Mouse (Mus musculus): ENCODE measurements around the gene Nr4a3. TPM values are rescaled to one million over a fixed set of nuclear protein-coding genes. Genes with fewer than 3 reads are reported as not detected.
A peak's percentile ranks its signal among the peaks of the same experiment; 100 is the strongest.

Nr4a3 gene
- 0.02 TPM in 1 of 2 replicates, not detected in the other for polyA plus RNA-seq (2016; fragmentation: Nextera tagmentation; extraction: Ambion mirVana)

DNA sequence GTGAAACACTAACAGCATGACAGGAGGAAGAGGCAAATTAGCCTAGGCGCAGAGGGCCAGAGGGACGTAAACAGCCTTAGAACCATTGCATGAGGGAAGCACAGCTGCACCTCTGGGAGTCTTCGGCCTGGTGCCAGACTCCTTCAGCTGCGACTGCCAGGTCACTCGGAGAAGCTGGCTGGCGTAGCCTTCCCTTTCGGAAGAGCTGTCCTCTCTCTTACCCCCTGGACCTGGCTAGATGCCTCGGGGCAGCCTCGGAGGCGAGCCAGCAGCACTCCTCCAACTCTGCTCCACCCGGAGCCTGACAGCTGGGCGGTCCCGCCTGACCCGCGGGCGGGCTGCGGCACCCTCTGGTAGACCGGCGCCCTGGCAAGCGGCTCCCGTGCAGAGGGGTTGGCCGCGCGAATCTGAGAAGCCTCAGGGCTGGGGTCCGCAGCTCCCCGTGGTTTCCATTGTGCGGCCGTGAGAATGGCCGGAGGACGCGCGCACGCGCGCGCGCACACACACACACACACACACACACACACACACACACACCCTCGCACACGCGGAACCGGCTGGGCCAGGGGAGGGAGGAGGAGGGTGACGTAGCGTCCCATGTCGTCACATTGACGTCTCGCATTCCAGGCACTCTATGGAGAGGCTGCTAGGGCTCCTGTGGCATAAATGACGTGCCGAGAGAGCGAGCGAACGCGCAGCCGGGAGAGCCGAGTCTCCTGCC, at the start of gene Nr4a3:
TSS of gene Nr4a3 (plus strand) at position 663 of the 721 bp plus-strand sequence.
- Histone ChIP-seq H3K4me1 (peaks cover 48% of the 10 kb centered on the region), H3K27ac (no peak within 1 kb of the TSS), H3K9ac (peak within 1 kb of the TSS; percentile 79), H3K9me3 (replicated peaks) (no peaks in the 10 kb centered on the region), H3K27me3 (replicated peaks) (peaks cover 73% of the 10 kb centered on the region), H3K36me3 (no peaks in the 10 kb centered on the region), H3K4me3 (peak within 1 kb of the TSS; percentile 67), H3K4me2 (peak within 1 kb of the TSS; percentile 98)
- WGBS (ENCODE audit: insufficient replicate concordance) = under 1% methylated on average over 35 of the region's 54 CpGs
- ATAC-seq = peak; percentile 79

DNA sequence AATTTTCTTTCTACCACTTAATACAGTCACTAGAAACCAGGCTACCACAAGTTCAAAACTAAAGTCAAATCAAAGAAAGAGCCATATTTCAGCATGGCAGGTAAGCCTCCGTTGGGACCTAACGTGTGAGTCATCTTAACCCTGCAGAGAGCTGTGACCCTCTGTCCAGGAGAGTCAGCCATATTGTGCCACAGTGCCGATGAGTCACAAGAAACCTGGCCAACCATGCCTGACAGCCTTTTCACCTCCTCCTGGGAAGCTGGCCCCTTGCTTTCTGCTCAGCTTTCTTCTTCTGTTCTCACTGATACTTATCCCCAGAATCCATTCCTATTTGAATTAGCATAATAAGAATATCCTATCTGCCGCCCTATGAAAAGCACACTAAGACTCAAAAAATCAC, 42.0 kb upstream of the Nr4a3 start:
- Histone ChIP-seq H3K27ac (no peak overlapping the region), H3K27me3 (replicated peaks) (no peaks in the 10 kb centered on the region), H3K4me1 (no peaks in the 10 kb centered on the region), H3K9me3 (replicated peaks) (no peaks in the 10 kb centered on the region), H3K4me2 (no peak overlapping the region), H3K36me3 (no peaks in the 10 kb centered on the region), H3K4me3 (no peak overlapping the region), H3K9ac (no peak overlapping the region)
- ATAC-seq = no peak
- WGBS (ENCODE audit: insufficient replicate concordance) = 65% methylated on average over 4 of the region's 4 CpGs

DNA sequence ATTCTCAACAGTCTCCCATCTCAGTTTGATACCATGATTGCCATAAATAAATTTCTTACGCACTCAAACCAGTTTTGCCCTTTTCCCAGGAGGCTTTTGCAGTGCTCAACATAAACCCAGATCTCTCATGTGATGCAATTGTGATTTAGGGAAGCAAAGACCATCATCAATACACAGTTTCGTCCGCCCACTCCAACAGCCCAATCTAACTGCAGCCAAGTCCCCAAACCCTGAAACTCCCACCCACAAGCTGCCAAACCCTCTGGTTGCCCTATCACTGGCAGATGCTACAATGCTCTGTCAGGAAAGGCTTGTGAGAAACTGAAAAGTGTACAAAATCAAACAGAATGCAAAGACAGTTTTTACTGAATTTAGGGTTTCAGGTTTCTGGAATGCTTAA, 41.5 kb upstream of the Nr4a3 start:
- H3K27ac ChIP-seq = no peak overlapping the region

DNA sequence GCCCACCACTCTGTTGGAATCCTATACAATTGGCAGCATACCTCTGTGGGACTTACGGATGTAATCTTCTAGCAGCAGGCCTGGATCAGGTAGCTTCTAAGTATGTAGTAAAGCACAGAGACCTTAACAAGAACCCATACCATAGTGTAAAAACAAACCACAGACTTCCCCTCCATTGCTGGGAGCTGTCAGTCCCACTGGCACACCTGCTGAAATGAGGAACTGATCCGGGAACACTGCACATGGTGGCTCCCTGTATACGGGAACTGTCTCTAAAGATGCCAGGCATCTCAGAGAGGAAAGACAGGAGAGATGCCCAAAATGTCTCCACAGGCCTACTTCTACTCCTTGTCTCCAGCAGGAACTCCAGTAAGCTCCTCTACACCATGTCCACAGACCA, 38.6 kb upstream of the Nr4a3 start:
- Histone ChIP-seq H3K4me3 (no peak overlapping the region), H3K27me3 (replicated peaks) (no peaks in the 10 kb centered on the region), H3K9ac (no peak overlapping the region), H3K36me3 (no peaks in the 10 kb centered on the region), H3K4me2 (no peak overlapping the region), H3K27ac (no peak overlapping the region), H3K9me3 (replicated peaks) (no peaks in the 10 kb centered on the region), H3K4me1 (no peaks in the 10 kb centered on the region)
- 41% methylated on average over 3 of the region's 3 CpGs for WGBS (ENCODE audit: insufficient replicate concordance)
- no peak for ATAC-seq

More for the DNA sequence above, 41.5 kb upstream of the Nr4a3 start:
- 63% methylated on average over 3 of the region's 3 CpGs for WGBS (ENCODE audit: insufficient replicate concordance)
- no peaks in the 10 kb centered on the region for H3K36me3 ChIP-seq
- H3K27me3 ChIP-seq (replicated peaks) = no peaks in the 10 kb centered on the region
- H3K4me1 ChIP-seq = no peaks in the 10 kb centered on the region
- no peak overlapping the region for H3K4me3 ChIP-seq
- H3K4me2 ChIP-seq = no peak overlapping the region
- no peaks in the 10 kb centered on the region for H3K9me3 ChIP-seq (replicated peaks)
- no peak overlapping the region for H3K9ac ChIP-seq
- ATAC-seq = no peak

DNA sequence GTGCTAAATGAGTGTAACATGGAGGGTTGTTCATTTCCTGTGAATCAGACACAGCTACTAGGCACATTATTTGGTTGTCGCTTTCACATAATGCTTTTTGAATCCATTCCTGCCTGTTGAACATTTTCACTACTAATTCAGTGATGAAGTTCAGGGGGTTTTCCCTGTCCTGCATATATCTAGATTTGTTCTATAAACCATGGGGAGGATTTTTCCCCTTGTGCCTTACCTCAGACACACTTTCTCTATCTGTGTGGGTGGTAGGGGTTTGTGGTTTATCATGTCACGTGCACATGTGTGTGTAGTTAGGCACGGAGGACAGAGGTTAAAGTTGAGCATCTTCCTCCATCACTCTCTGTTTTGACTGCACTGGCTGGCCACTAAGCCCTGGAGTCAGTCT, 32.7 kb upstream of the Nr4a3 start:
- Histone ChIP-seq H3K27me3 (replicated peaks) (no peaks in the 10 kb centered on the region), H3K27ac (no peak overlapping the region), H3K36me3 (no peaks in the 10 kb centered on the region), H3K9me3 (replicated peaks) (no peaks in the 10 kb centered on the region), H3K4me1 (no peaks in the 10 kb centered on the region), H3K9ac (no peak overlapping the region), H3K4me2 (no peak overlapping the region), H3K4me3 (no peak overlapping the region)
- 56% methylated on average over 3 of the region's 3 CpGs for WGBS (ENCODE audit: insufficient replicate concordance)
- ATAC-seq = no peak

DNA sequence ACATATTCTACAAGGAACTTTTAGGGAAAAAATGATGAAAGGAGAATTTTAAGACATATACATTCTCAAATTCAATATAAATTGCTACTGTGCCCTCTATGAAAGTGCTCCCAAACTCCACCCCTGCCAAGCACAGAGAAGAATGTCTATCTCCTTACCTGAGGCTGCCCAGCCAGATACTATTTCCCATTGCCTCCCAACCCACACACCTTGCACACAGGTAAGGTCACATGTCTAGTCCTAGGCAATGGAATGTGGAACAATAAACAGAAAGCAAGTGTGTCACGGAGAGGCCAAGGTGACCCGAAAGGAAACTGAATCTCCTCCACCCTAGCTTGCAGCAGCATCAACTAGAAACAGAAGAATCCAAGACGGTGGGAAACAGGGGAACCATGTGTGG, 22.0 kb upstream of the Nr4a3 start:
- Histone ChIP-seq H3K4me3 (no peak overlapping the region), H3K4me2 (no peak overlapping the region), H3K27me3 (replicated peaks) (0 out of 2 replicates have a peak, but pooled peaks cover 4% of the 10 kb centered on the region), H3K9me3 (replicated peaks) (no peaks in the 10 kb centered on the region), H3K4me1 (no peaks in the 10 kb centered on the region), H3K27ac (no peak overlapping the region), H3K36me3 (no peaks in the 10 kb centered on the region), H3K9ac (no peak overlapping the region)
- 65% methylated on average over 3 of the region's 3 CpGs for WGBS (ENCODE audit: insufficient replicate concordance)
- no peak for ATAC-seq

DNA sequence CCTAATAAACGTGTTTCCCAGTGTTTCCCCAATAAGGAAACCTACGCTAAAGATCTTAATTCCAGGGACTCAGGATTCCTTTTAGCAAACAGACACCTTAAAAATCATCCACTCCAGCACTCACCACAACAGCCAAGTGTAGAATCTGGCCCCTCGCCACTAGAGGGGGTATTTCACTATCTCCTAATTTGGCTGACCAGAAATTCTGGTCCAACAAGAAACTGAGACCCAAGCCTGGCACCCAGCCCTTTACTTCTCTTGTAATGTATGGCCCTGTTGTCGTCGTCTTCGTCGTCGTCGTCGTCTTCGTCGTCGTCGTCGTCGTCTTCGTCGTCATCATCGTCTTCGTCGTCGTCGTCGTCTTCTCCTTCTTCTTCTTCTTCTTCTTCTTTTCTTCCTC, 15.3 kb upstream of the Nr4a3 start:
- no peaks in the 10 kb centered on the region for H3K9me3 ChIP-seq (replicated peaks)
- no peak overlapping the region for H3K4me2 ChIP-seq
- WGBS (ENCODE audit: insufficient replicate concordance) = 66% methylated on average over 24 of the region's 24 CpGs
- H3K4me3 ChIP-seq = no peak overlapping the region
- H3K27ac ChIP-seq = no peak overlapping the region
- H3K4me1 ChIP-seq = no peaks in the 10 kb centered on the region
- no peaks in the 10 kb centered on the region for H3K36me3 ChIP-seq
- ATAC-seq = no peak
- H3K9ac ChIP-seq = no peak overlapping the region
- no peaks in the 10 kb centered on the region for H3K27me3 ChIP-seq (replicated peaks)

DNA sequence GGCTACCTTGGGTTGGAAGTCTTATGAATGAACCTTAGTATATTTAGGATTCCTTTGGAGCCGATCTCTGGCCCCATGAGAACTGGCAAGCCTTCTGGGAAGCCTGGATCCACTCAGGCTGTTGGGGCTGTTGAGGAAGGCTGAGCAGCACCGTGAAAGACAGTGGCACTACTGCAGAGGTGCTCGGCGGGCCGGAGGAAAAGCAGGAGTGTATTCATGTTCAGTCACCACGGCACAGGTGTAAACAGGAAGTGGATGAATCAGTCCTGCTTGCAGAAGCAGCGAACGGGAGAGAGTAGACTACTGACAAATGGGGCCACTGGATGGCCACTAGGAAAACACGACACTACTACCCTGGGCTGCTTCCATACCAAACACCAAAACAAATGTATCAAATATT, 10.7 kb upstream of the Nr4a3 start:
- Histone ChIP-seq H3K4me3 (no peak overlapping the region), H3K27ac (no peak overlapping the region), H3K9ac (no peak overlapping the region), H3K4me1 (no peaks in the 10 kb centered on the region), H3K36me3 (no peaks in the 10 kb centered on the region), H3K27me3 (replicated peaks) (no peaks in the 10 kb centered on the region), H3K9me3 (replicated peaks) (no peaks in the 10 kb centered on the region), H3K4me2 (no peak overlapping the region)
- no peak for ATAC-seq
- WGBS (ENCODE audit: insufficient replicate concordance) = 67% methylated on average over 9 of the region's 9 CpGs

DNA sequence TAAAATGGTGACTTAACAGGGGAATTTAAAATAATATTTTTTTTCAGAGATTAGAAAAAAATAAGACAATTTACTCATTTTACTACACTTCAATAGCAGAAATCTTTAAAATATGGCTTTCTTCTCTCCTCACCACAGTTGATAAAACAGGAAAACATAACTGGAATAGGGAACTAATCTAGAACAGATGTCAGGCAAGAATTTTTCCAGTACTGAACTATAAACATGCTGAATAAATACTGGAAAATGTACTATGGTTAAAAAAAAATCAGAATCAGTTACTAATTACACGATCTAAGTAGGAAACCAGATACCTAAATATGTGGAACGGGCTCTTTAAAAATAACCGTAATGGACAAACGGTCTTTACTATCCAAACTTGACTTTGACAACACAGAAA, 7.3 kb upstream of the Nr4a3 start:
- no peak for ATAC-seq
- H3K9me3 ChIP-seq (replicated peaks) = no peaks in the 10 kb centered on the region
- H3K27me3 ChIP-seq (replicated peaks) = peaks cover 15% of the 10 kb centered on the region; the same call in 1 of the 2 replicates
- 77% methylated on average over 4 of the region's 4 CpGs for WGBS (ENCODE audit: insufficient replicate concordance)
- H3K9ac ChIP-seq = no peak overlapping the region
- no peaks in the 10 kb centered on the region for H3K36me3 ChIP-seq
- H3K27ac ChIP-seq = no peak overlapping the region
- H3K4me3 ChIP-seq = no peak overlapping the region
- H3K4me2 ChIP-seq = no peak overlapping the region
- peaks cover 7% of the 10 kb centered on the region; the same call in 1 of the 2 replicates for H3K4me1 ChIP-seq

DNA sequence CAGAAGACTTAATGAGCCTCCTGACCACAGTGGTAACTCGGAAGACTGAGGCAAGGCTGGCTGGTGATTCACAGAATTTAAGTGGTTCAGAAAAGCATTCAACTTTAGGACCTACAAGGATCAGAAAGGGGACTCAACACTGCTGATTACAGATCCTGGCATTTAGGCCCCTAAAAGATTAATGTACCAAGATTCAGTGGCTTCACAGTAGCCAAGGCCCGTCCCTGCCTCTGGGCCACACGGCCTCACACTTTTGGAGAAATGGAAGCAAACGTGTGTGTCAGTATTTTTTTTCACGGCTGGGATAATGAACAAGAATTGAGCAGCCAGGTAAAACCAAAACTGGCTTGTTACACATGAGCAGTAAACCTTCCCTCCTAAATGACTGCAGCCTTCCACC, 6.1 kb upstream of the Nr4a3 start:
- 71% methylated on average over 5 of the region's 5 CpGs for WGBS (ENCODE audit: insufficient replicate concordance)
- Histone ChIP-seq H3K9me3 (replicated peaks) (no peaks in the 10 kb centered on the region), H3K27me3 (replicated peaks) (peaks cover 18% of the 10 kb centered on the region; the same call in 1 of the 2 replicates), H3K9ac (no peak overlapping the region), H3K4me3 (no peak overlapping the region), H3K4me1 (peaks cover 8% of the 10 kb centered on the region; the same call in 1 of the 2 replicates), H3K36me3 (no peaks in the 10 kb centered on the region), H3K27ac (no peak overlapping the region), H3K4me2 (no peak overlapping the region)
- no peak for ATAC-seq

DNA sequence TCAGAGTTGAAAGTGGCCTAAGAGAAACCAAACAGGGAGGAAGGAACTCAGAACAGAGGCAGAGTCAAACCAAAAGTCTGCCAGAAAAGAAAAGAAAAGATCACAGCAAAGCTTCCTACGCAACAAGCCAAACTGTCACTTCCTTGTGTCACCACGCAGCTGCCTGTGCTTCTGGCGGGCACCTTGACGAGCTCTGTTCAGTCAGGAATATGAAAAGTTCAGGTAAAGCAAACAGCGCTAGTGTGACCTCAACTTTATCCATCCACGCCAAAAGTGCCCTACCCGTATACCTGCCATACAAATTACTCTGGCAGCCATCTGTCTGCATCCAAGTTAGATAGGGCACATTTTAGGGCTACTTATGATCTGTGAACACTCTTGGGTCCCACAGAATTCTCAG, 5.2 kb upstream of the Nr4a3 start:
- WGBS (ENCODE audit: insufficient replicate concordance) = 57% methylated on average over 7 of the region's 7 CpGs
- ATAC-seq = no peak
- no peak overlapping the region for H3K9ac ChIP-seq

DNA sequence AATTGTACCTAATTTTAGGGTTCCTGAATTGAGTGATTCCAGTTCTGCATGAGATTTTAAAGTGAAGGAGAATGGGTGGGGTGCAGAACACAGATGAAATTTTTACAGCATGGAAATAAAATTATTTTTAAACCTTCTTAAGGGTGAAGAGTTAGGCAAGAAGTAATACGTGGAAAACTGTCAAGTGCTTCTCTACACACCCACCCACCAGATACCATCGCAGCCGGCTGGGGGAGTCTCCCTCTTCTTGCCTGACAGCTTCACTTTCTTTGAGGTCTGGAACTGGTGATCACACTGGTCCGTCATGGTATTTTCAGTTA, 2.5 kb upstream of the Nr4a3 start:
- H3K4me3 ChIP-seq = peak overlapping the region; percentile 67
- no peaks in the 10 kb centered on the region for H3K36me3 ChIP-seq
- 0% methylated on average over 4 of the region's 4 CpGs for WGBS (ENCODE audit: insufficient replicate concordance)
- peak overlapping the region; percentile 85 for H3K27ac ChIP-seq
- peak overlapping the region; percentile 79 for H3K9ac ChIP-seq
- peak overlapping the region; percentile 98 for H3K4me2 ChIP-seq
- no peak for ATAC-seq
- peaks cover 39% of the 10 kb centered on the region for H3K4me1 ChIP-seq
- H3K27me3 ChIP-seq (replicated peaks) = peaks cover 50% of the 10 kb centered on the region
- no peaks in the 10 kb centered on the region for H3K9me3 ChIP-seq (replicated peaks)

More for the DNA sequence above, 5.2 kb upstream of the Nr4a3 start:
- H3K36me3 ChIP-seq = no peaks in the 10 kb centered on the region
- no peak overlapping the region for H3K27ac ChIP-seq
- no peaks in the 10 kb centered on the region for H3K9me3 ChIP-seq (replicated peaks)
- H3K4me1 ChIP-seq = peaks cover 15% of the 10 kb centered on the region; the same call in 1 of the 2 replicates
- no peak overlapping the region for H3K4me2 ChIP-seq
- H3K4me3 ChIP-seq = no peak overlapping the region
- H3K27me3 ChIP-seq (replicated peaks) = peaks cover 24% of the 10 kb centered on the region

Measured in liver, embryonic 12.5 days (tissue).